Mouse (Mus musculus) heart, postnatal 36 days (tissue): ENCODE results near the gene Mus81. TPM values are rescaled to one million over a fixed set of nuclear protein-coding genes. Genes with fewer than 3 reads are reported as not detected.
A peak's percentile ranks its signal among the peaks of the same experiment; 100 is the strongest.

Source experiments
- DNase-seq, 2 experiments: peaks; one replicate each; pipeline ENCODE4 v3.0.0; 2021 to 2022
- intact Hi-C: fragments of 180-260 bp; cut with DNase I; formaldehyde crosslinking; loops from one replicate; pipeline ENCODE4 v1.15.1; 2025
- total RNA-seq, 2 experiments: library from RNA; stranded (reverse); gene quantifications; 2 replicates each; pipeline ENCODE4 v1.2.3; 2021

The Mus81 gene
- total RNA-seq, 2 experiments from 2014 or later, result 19.6 to 23.7 TPM

DNA sequence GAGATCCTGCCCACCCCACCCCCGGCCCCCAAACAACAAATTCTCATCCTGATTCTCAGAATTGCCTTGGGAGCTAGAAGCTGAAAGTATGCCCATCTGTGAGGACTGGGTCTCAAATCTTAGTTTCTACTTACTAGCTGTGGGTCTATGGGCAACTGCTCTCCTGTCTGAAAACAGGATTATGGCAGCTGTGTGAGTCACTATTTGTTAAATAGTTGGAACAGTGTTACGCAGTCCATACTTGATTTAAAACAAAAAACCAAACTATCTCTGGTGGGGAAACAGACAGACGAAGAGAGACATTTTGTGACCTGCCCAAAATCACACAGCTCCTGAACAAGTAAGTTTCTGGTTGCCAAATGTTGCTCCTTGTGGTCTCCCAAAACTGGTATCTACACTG is 38.5 kb downstream of the Mus81 start:
- intact Hi-C loops, result no loop called here

DNA sequence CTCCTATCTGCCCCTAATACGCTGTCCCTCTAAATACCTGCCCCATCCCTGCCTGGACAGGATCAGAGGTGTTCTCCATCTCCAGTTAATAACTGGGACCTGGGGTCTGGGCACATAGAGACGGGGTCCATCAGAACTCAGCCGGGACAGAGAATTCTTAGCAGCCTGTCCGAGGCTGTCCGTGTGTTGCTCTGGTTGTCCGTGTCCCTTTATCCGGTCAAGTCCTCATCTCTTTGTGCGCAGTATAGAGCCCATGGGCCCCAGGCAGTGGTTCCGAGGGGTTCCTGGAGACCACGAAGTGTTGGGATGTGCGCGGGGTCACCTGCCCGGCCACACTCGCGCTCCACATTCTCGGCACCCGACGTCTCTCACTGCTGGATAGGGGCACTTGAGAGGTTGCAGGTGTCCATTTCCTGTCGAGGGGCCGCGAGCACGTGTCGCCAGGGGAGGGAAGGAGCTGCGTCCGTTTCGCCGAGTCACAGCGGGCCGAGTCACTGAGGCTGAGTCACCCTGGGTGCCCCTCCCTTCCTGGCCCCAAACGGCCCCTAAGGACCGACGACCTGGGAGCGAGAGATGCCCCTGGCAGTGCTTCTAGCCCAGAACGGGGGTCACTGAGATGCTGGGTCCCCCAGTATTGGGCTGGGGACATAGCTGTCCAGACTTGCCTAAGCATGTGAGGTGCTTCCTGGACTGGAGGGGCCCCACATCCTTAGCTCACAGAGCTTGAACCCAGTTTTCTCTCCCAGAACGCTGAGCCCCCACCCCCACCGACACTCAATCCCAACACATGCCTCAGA is 39.6 kb downstream of the Mus81 start:
- intact Hi-C loops, result no loop called here
- no peak for DNase-seq

More for the DNA sequence above, 38.5 kb downstream of the Mus81 start:
- DNase-seq, result no peak

- intact Hi-C loops, result no loop called here
- peak; percentile 68 to 71 for DNase-seq
Observed at GRCm38 (mm10) chr19:5447515-5448353, 40.5 kb downstream of the Mus81 start, which contains the start of gene Fosl1. TSS of gene Fosl1 (plus strand) at chr19:5447547.

GRCm38 (mm10) chr19:5445747-5446146 is 42.5 kb downstream of the Mus81 start:
- intact Hi-C loops, result no loop called here

DNA sequence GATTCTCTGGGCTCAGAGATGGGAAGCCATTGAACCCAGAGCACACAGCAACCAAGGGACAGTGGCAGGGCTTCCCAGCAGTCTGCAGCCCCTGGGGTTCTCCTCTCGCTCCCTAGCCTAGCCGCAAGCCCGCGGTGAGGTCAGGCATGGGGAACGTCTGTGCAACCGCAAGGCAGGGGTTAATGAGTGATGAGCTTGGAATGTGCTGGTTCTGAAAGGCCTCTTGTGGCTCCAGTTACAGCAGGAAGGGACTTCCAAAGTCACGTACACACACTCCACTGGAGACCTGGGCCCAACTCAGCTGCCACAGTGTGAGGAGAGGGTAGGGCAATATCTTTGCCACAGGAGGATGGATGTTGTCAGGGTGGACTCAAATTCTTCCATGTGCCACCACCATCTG is 43.2 kb downstream of the Mus81 start:
- DNase-seq, result no peak
- intact Hi-C loops, result no loop called here

More at GRCm38 (mm10) chr19:5445747-5446146, 42.5 kb downstream of the Mus81 start:
- no peak for DNase-seq

- intact Hi-C loops, result no loop called here
- DNase-seq, result no peak
Observed at GRCm38 (mm10) chr19:5444371-5444908, 43.8 kb downstream of the Mus81 start.

DNA sequence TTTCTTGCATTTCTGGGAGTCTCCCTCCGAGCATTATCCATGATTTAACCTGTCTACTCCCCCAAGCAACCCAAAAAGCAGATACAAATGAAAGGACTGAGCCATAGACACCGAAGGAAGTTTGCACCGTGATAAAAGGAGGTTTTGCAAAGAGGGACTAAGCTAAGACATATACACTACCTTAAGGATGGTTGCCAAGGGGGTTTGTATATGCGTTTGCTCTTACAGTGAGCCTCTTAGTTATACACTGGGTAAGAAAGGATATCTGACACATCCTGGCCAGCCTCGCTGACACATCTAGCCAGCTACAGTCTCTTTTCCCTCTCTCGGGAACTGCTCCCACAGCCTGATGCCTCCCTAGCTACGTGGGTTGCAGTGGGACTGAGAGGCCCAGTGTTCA is 54.3 kb downstream of the Mus81 start:
- intact Hi-C loops, result loop anchor here (1.0 to 5.0 kb wide), 3 partner anchors 21 to 133 kb away; partner anchors contain the start of genes Ap5b1 and Mus81
- no peak for DNase-seq

- DNase-seq, result peak; percentile 45 to 64
- intact Hi-C loops, result loop anchor here (1.0 to 5.0 kb wide), 3 partner anchors 22 to 134 kb away; partner anchors contain the start of genes Ap5b1 and Mus81
Observed at GRCm38 (mm10) chr19:5432992-5433852, 55.0 kb downstream of the Mus81 start.

Other genes starting within 250 kb of the Mus81 start
- 10 to 100 TPM; 19.9 to 21.5 TPM for gene Pacs1, start 215.3 kb downstream of the Mus81 start, total RNA-seq
- gene Sf3b2, start 192.9 kb downstream of the Mus81 start, total RNA-seq, result 100 to 1,000 TPM; 115 to 128 TPM
- 10 to 100 TPM; 20.0 to 24.2 TPM for gene Gal3st3, start 190.1 kb downstream of the Mus81 start, total RNA-seq
- not detected for gene Catsper1, start 152.7 kb downstream of the Mus81 start, total RNA-seq
- gene Cst6, start 138.8 kb downstream of the Mus81 start, total RNA-seq, result 10 to 100 TPM in 1 of 2 experiments, 1 to 10 TPM in 1; 9.5 to 10.2 TPM
- 10 to 100 TPM; 16.5 to 17.7 TPM for gene Eif1ad, start 121.7 kb downstream of the Mus81 start, total RNA-seq
- 100 to 1,000 TPM; 126 to 142 TPM for gene Banf1, start 121.2 kb downstream of the Mus81 start, total RNA-seq
- 10 to 100 TPM; 53.2 to 55.5 TPM for gene Sart1, start 99.7 kb downstream of the Mus81 start, total RNA-seq
- gene Tsga10ip, start 85.9 kb downstream of the Mus81 start, total RNA-seq, result 1 to 10 TPM in 1 of 2 experiments, under 1 TPM in 1; 0.17 to 2.8 TPM
- 100 to 1,000 TPM; 297 to 319 TPM for gene Drap1, start 63.4 kb downstream of the Mus81 start, total RNA-seq
- 10 to 100 TPM; 33.3 to 38.1 TPM for gene AI837181, start 63.3 kb downstream of the Mus81 start, total RNA-seq
- not detected for gene Fosl1, start 40.9 kb downstream of the Mus81 start, total RNA-seq
- gene Ccdc85b, start 30.5 kb downstream of the Mus81 start, total RNA-seq, result 10 to 100 TPM in 1 of 2 experiments, 1 to 10 TPM in 1; 9.5 to 11.0 TPM
- 10 to 100 TPM; 50.3 to 50.5 TPM for gene Fibp, start 27.8 kb downstream of the Mus81 start, total RNA-seq
- under 1 TPM in 1 of 2 experiments, not detected in 1; 0.43 TPM for gene Ctsw, start 19.9 kb downstream of the Mus81 start, total RNA-seq
- gene Efemp2, start 14.4 kb downstream of the Mus81 start, total RNA-seq, result 1 to 10 TPM; 9.0 to 9.8 TPM
- gene Cfl1, start 2.1 kb upstream of the Mus81 start, total RNA-seq, result 100 to 1,000 TPM; 174 to 188 TPM
- gene 1700020D05Rik, start 15.4 kb upstream of the Mus81 start, total RNA-seq, result under 1 TPM; 0.58 to 0.70 TPM
- gene Snx32, start 22.1 kb upstream of the Mus81 start, total RNA-seq, result 1 to 10 TPM; 5.1 TPM
- gene Ovol1, start 72.2 kb upstream of the Mus81 start, total RNA-seq, result not detected
- 1 to 10 TPM; 3.1 to 3.4 TPM for gene Ap5b1, start 79.6 kb upstream of the Mus81 start, total RNA-seq
- 10 to 100 TPM; 42.7 to 53.2 TPM for gene Rnaseh2c, start 113.5 kb upstream of the Mus81 start, total RNA-seq
- gene Kat5, start 121.8 kb upstream of the Mus81 start, total RNA-seq, result 10 to 100 TPM; 30.3 to 37.0 TPM
- 10 to 100 TPM; 25.6 to 31.2 TPM for gene Rela, start 149.1 kb upstream of the Mus81 start, total RNA-seq
- 10 to 100 TPM; 19.5 to 29.0 TPM for gene Sipa1, start 175.3 kb upstream of the Mus81 start, total RNA-seq
- gene Map3k11, start 200.3 kb upstream of the Mus81 start, total RNA-seq, result 10 to 100 TPM; 26.0 to 29.5 TPM
- gene Pcnx3, start 200.5 kb upstream of the Mus81 start, total RNA-seq, result 10 to 100 TPM; 15.7 to 16.8 TPM
- not detected for gene Kcnk7, start 216.0 kb upstream of the Mus81 start, total RNA-seq
- 100 to 1,000 TPM; 135 to 136 TPM for gene Ehbp1l1, start 237.9 kb upstream of the Mus81 start, total RNA-seq
- 10 to 100 TPM; 29.3 to 32.6 TPM for gene Fam89b, start 241.3 kb upstream of the Mus81 start, total RNA-seq